Mouse (Mus musculus): ENCODE data around the gene Prpf6.

Prpf6 gene

GRCm38 (mm10) chr2:181681978-181682377 is 90.3 kb downstream of the Prpf6 start:
- in situ Hi-C loops (cut with MboI, MseI), result no loop called here

GRCm38 (mm10) chr2:181683381-181683780 is 91.7 kb downstream of the Prpf6 start:
- in situ Hi-C loops (cut with MboI, MseI), result no loop called here

GRCm38 (mm10) chr2:181684713-181685112 is 93.0 kb downstream of the Prpf6 start:
- in situ Hi-C loops (cut with MboI, MseI), result no loop called here

- in situ Hi-C loops (cut with MboI, MseI), result no loop called here
Measured at GRCm38 (mm10) chr2:181685686-181686085, 94.0 kb downstream of the Prpf6 start.

GRCm38 (mm10) chr2:181687586-181687985 is 95.9 kb downstream of the Prpf6 start:
- in situ Hi-C loops (cut with MboI, MseI), result no loop called here

GRCm38 (mm10) chr2:181689466-181690160 is 97.9 kb downstream of the Prpf6 start:
- in situ Hi-C loops (cut with MboI, MseI), result loop anchor here (10.0 kb wide), 1 partner anchor 1095 kb away; the partner anchor contains the start of gene Col9a3

GRCm38 (mm10) chr2:181691083-181691482 is 99.4 kb downstream of the Prpf6 start:
- in situ Hi-C loops (cut with MboI, MseI), result loop anchor here (10.0 kb wide), 1 partner anchor 1096 kb away; the partner anchor contains the start of gene Col9a3

- in situ Hi-C loops (cut with MboI, MseI), result loop anchor here (10.0 kb wide), 1 partner anchor 1097 kb away; the partner anchor contains the start of gene Col9a3
Measured at GRCm38 (mm10) chr2:181691571-181691970, 99.9 kb downstream of the Prpf6 start.

- in situ Hi-C loops (cut with MboI, MseI), result loop anchor here (10.0 kb wide), 1 partner anchor 1098 kb away; the partner anchor contains the start of gene Col9a3
Measured at GRCm38 (mm10) chr2:181692304-181692703, 100.6 kb downstream of the Prpf6 start.

GRCm38 (mm10) chr2:181693339-181694280 is 101.9 kb downstream of the Prpf6 start, which contains the start of gene Rgs19:
Gene Rgs19 (minus strand): TSS chr2:181693977.
- in situ Hi-C loops (cut with MboI, MseI), result loop anchor here (10.0 kb wide), 1 partner anchor 1099 kb away; the partner anchor contains the start of gene Col9a3

GRCm38 (mm10) chr2:181694581-181694980 is 102.9 kb downstream of the Prpf6 start:
- in situ Hi-C loops (cut with MboI, MseI), result loop anchor here (10.0 kb wide), 1 partner anchor 1100 kb away; the partner anchor contains the start of gene Col9a3

GRCm38 (mm10) chr2:181695776-181696175 is 104.1 kb downstream of the Prpf6 start:
- in situ Hi-C loops (cut with MboI, MseI), result loop anchor here (5.0 to 10.0 kb wide), 2 partner anchors 53 to 1101 kb away; partner anchors contain the start of gene Col9a3

GRCm38 (mm10) chr2:181696801-181697420 is 105.2 kb downstream of the Prpf6 start:
- in situ Hi-C loops (cut with MboI, MseI), result loop anchor here (5.0 to 10.0 kb wide), 2 partner anchors 55 to 1102 kb away; partner anchors contain the start of gene Col9a3

GRCm38 (mm10) chr2:181698241-181698640 is 106.6 kb downstream of the Prpf6 start, which contains the start of gene Lkaaear1:
Gene Lkaaear1 (minus strand): TSS chr2:181698442.
- in situ Hi-C loops (cut with MboI, MseI), result loop anchor here (5.0 to 10.0 kb wide), 2 partner anchors 56 to 1103 kb away; partner anchors contain the start of gene Col9a3

All from T-helper 2 cell (primary cell).